Mouse (Mus musculus): ENCODE measurements around the gene Bgn. TPM values are rescaled to one million over a fixed set of nuclear protein-coding genes. Genes with fewer than 3 reads are reported as not detected.

Bgn gene
- polyA plus RNA-seq (2012; rRNA removed), result 280 and 317 TPM in 2 replicates

GRCm38 (mm10) chrX:73483484-73483810 lies at the start of gene Bgn:
TSS of gene Bgn (plus strand) at chrX:73483602.
- no peak within 1 kb of the TSS for H3K27ac ChIP-seq (ENCODE audit: insufficient read depth, low read length)
- H3K27me3 ChIP-seq (ENCODE audit: control insufficient read depth, insufficient read depth, low read length), result no peaks in the 10 kb centered on the region
- H3K4me1 ChIP-seq (ENCODE audit: control insufficient read depth, insufficient read depth, insufficient read length), result no peaks in the 10 kb centered on the region
- DNase-seq (ENCODE audit: low read depth in 1 of 2, low spot score in 2 of 2), result no peak
- WGBS, result 50% methylated on average over 10 of the region's 14 CpGs
- H3K36me3 ChIP-seq (ENCODE audit: control insufficient read depth, insufficient read depth, low read length), result no peaks in the 10 kb centered on the region
- TF ChIP-seq CTCF (IDR thresholded peaks at IDR 0.05; ENCODE audit: extremely low read depth, insufficient read depth, insufficient read length, insufficient replicate concordance), result no peak
- TF ChIP-seq POLR2A (IDR thresholded peaks at IDR 0.05; ENCODE audit: low read depth, low read length), result no peak
- no peak within 1 kb of the TSS for H3K4me3 ChIP-seq (ENCODE audit: extremely low read depth, insufficient read depth, insufficient read length)

- Histone ChIP-seq H3K27ac (ENCODE audit: insufficient read depth, low read length) (no peak within 1 kb of the TSS), H3K4me3 (ENCODE audit: extremely low read depth, insufficient read depth, insufficient read length) (no peak within 1 kb of the TSS), H3K4me1 (ENCODE audit: control insufficient read depth, insufficient read depth, insufficient read length) (no peaks in the 10 kb centered on the region), H3K36me3 (ENCODE audit: control insufficient read depth, insufficient read depth, low read length) (peaks cover 1% of the 10 kb centered on the region; the same call in 1 of the 2 replicates), H3K27me3 (ENCODE audit: control insufficient read depth, insufficient read depth, low read length) (no peaks in the 10 kb centered on the region)
- 79% methylated on average over 11 of the region's 11 CpGs for WGBS
- DNase-seq (ENCODE audit: low read depth in 1 of 2, low spot score in 2 of 2), result no peak
- TF ChIP-seq CTCF (IDR thresholded peaks at IDR 0.05; ENCODE audit: extremely low read depth, insufficient read depth, insufficient read length, insufficient replicate concordance), result no peak
- TF ChIP-seq POLR2A (IDR thresholded peaks at IDR 0.05; ENCODE audit: low read depth, low read length), result no peak
These were observed 48.1 kb upstream of the Bgn start, which contains the start of gene Trex2 for GRCm38 (mm10) chrX:73435252-73435651. TSS of gene Trex2 (minus strand) at chrX:73435344.

GRCm38 (mm10) chrX:73441428-73441827 lies 42.0 kb upstream of the Bgn start:
- no peaks in the 10 kb centered on the region for H3K27me3 ChIP-seq (ENCODE audit: control insufficient read depth, insufficient read depth, low read length)
- no peak overlapping the region for H3K4me3 ChIP-seq (ENCODE audit: extremely low read depth, insufficient read depth, insufficient read length)
- DNase-seq (ENCODE audit: low read depth in 1 of 2, low spot score in 2 of 2), result no peak
- no peaks in the 10 kb centered on the region for H3K4me1 ChIP-seq (ENCODE audit: control insufficient read depth, insufficient read depth, insufficient read length)
- no peak for TF ChIP-seq CTCF (IDR thresholded peaks at IDR 0.05; ENCODE audit: extremely low read depth, insufficient read depth, insufficient read length, insufficient replicate concordance)
- TF ChIP-seq POLR2A (IDR thresholded peaks at IDR 0.05; ENCODE audit: low read depth, low read length), result no peak
- WGBS, result 62% methylated on average over 2 of the region's 2 CpGs
- H3K36me3 ChIP-seq (ENCODE audit: control insufficient read depth, insufficient read depth, low read length), result peaks cover 1% of the 10 kb centered on the region; the same call in 1 of the 2 replicates
- no peak overlapping the region for H3K27ac ChIP-seq (ENCODE audit: insufficient read depth, low read length)

GRCm38 (mm10) chrX:73451949-73452348 lies 31.5 kb upstream of the Bgn start:
- WGBS, result 44% methylated on average over 2 of the region's 2 CpGs
- Histone ChIP-seq H3K36me3 (ENCODE audit: control insufficient read depth, insufficient read depth, low read length) (no peaks in the 10 kb centered on the region), H3K27ac (ENCODE audit: insufficient read depth, low read length) (no peak overlapping the region), H3K4me3 (ENCODE audit: extremely low read depth, insufficient read depth, insufficient read length) (no peak overlapping the region), H3K27me3 (ENCODE audit: control insufficient read depth, insufficient read depth, low read length) (no peaks in the 10 kb centered on the region), H3K4me1 (ENCODE audit: control insufficient read depth, insufficient read depth, insufficient read length) (no peaks in the 10 kb centered on the region)
- peak in 1 of 2 experiments; percentile 60 for DNase-seq (ENCODE audit: low read depth in 1 of 2, low spot score in 2 of 2)
- peak; percentile 60; the same call in 1 of the 2 replicates for TF ChIP-seq CTCF (IDR thresholded peaks at IDR 0.05; ENCODE audit: extremely low read depth, insufficient read depth, insufficient read length, insufficient replicate concordance)
- TF ChIP-seq POLR2A (IDR thresholded peaks at IDR 0.05; ENCODE audit: low read depth, low read length), result no peak

- TF ChIP-seq POLR2A (IDR thresholded peaks at IDR 0.05; ENCODE audit: low read depth, low read length) (no peak), CTCF (IDR thresholded peaks at IDR 0.05; ENCODE audit: extremely low read depth, insufficient read depth, insufficient read length, insufficient replicate concordance) (peak; percentile 13; the same call in 1 of the 2 replicates)
- no peaks in the 10 kb centered on the region for H3K36me3 ChIP-seq (ENCODE audit: control insufficient read depth, insufficient read depth, low read length)
- peak; percentile 88 to 90 for DNase-seq (ENCODE audit: low read depth in 1 of 2, low spot score in 2 of 2)
- H3K4me3 ChIP-seq (ENCODE audit: extremely low read depth, insufficient read depth, insufficient read length), result peak within 1 kb of the TSS; percentile 75
- 34% methylated on average over 26 of the region's 26 CpGs for WGBS
- no peaks in the 10 kb centered on the region for H3K27me3 ChIP-seq (ENCODE audit: control insufficient read depth, insufficient read depth, low read length)
- no peak within 1 kb of the TSS for H3K27ac ChIP-seq (ENCODE audit: insufficient read depth, low read length)
- peaks cover 5% of the 10 kb centered on the region; the same call in 1 of the 2 replicates for H3K4me1 ChIP-seq (ENCODE audit: control insufficient read depth, insufficient read depth, insufficient read length)
These were observed 24.5 kb upstream of the Bgn start, which contains the start of gene Haus7 for GRCm38 (mm10) chrX:73458877-73459392. TSS of gene Haus7 (minus strand) at chrX:73459044.

- H3K4me3 ChIP-seq (ENCODE audit: extremely low read depth, insufficient read depth, insufficient read length), result no peak overlapping the region
- 86% methylated on average over 4 of the region's 4 CpGs for WGBS
- no peak overlapping the region for H3K27ac ChIP-seq (ENCODE audit: insufficient read depth, low read length)
- no peak for DNase-seq (ENCODE audit: low read depth in 1 of 2, low spot score in 2 of 2)
- H3K4me1 ChIP-seq (ENCODE audit: control insufficient read depth, insufficient read depth, insufficient read length), result peaks cover 5% of the 10 kb centered on the region; the same call in 1 of the 2 replicates
- no peaks in the 10 kb centered on the region for H3K36me3 ChIP-seq (ENCODE audit: control insufficient read depth, insufficient read depth, low read length)
- no peak for TF ChIP-seq POLR2A (IDR thresholded peaks at IDR 0.05; ENCODE audit: low read depth, low read length)
- TF ChIP-seq CTCF (IDR thresholded peaks at IDR 0.05; ENCODE audit: extremely low read depth, insufficient read depth, insufficient read length, insufficient replicate concordance), result no peak
- H3K27me3 ChIP-seq (ENCODE audit: control insufficient read depth, insufficient read depth, low read length), result no peaks in the 10 kb centered on the region
These were observed 22.6 kb upstream of the Bgn start for GRCm38 (mm10) chrX:73460792-73461191.

GRCm38 (mm10) chrX:73465483-73466186 lies 17.8 kb upstream of the Bgn start:
- 75% methylated on average over 9 of the region's 9 CpGs for WGBS
- no peak for DNase-seq (ENCODE audit: low read depth in 1 of 2, low spot score in 2 of 2)
- H3K4me3 ChIP-seq (ENCODE audit: extremely low read depth, insufficient read depth, insufficient read length), result no peak overlapping the region
- TF ChIP-seq POLR2A (IDR thresholded peaks at IDR 0.05; ENCODE audit: low read depth, low read length), result no peak
- TF ChIP-seq CTCF (IDR thresholded peaks at IDR 0.05; ENCODE audit: extremely low read depth, insufficient read depth, insufficient read length, insufficient replicate concordance), result no peak
- no peak overlapping the region for H3K27ac ChIP-seq (ENCODE audit: insufficient read depth, low read length)
- H3K4me1 ChIP-seq (ENCODE audit: control insufficient read depth, insufficient read depth, insufficient read length), result no peaks in the 10 kb centered on the region
- H3K27me3 ChIP-seq (ENCODE audit: control insufficient read depth, insufficient read depth, low read length), result no peaks in the 10 kb centered on the region
- no peaks in the 10 kb centered on the region for H3K36me3 ChIP-seq (ENCODE audit: control insufficient read depth, insufficient read depth, low read length)

Measured in spleen, adult 2 months (tissue).